23 mouse cellular contexts compared by ENCODE assay signal in genomic region chr11:96194961-96195640, GRCm38 (mm10). TPM values are rescaled to one million over a fixed set of nuclear protein-coding genes. Genes with fewer than 3 reads are reported as not detected.
DNase-seq lines count a peak whose midpoint lies in the region; ATAC-seq and TF ChIP-seq lines count a peak whose summit lies in the region.
"Had no signal": no experiment of that assay in that cellular context is flagged by ENCODE, and none has a peak within 500 bp of the region (broad histone marks: within the 10 kb centered on the region; RNA-seq: fewer than 3 reads in every experiment).

No protein-coding gene starts in this region.

- H3K27ac ChIP-seq in intestine, postnatal 0 days (ENCODE audit: low read depth, low read length) = no peak overlapping the region
- H3K27ac ChIP-seq in intestine, embryonic 15.5 days = no peak overlapping the region
- no peak overlapping the region for H3K27ac ChIP-seq in embryonic facial prominence, embryonic 10.5 days (replicated peaks)
- H3K27ac ChIP-seq in neural tube, embryonic 13.5 days (replicated peaks) = no peak overlapping the region
- H3K27ac ChIP-seq: forebrain, embryonic 10.5 days; heart, embryonic 13.5 days; hindbrain, embryonic 12.5 days; hindbrain, postnatal 0 days had no signal

- peak; percentile 28 for DNase-seq in embryonic facial prominence, embryonic 10.5 days (ENCODE audit: low spot score)
- DNase-seq in thymus, postnatal 14 days = no peak
- DNase-seq in layer of hippocampus, adult 9-11 months = no peak
- DNase-seq: adrenal gland, postnatal 10 days; cerebellum, adult 11 months; cerebellum, adult 8-10 months; cerebellum, postnatal 14 days; gastrocnemius, postnatal 36 days; heart, adult 11 months; heart, postnatal 36 days had no signal

- peaks cover 99% of the 10 kb centered on the region for H3K27me3 ChIP-seq in intestine, postnatal 0 days (replicated peaks; ENCODE audit: control insufficient read depth, insufficient read depth, low read length)
- H3K27me3 ChIP-seq in intestine, embryonic 15.5 days (replicated peaks) = peaks cover 98% of the 10 kb centered on the region
- peaks cover 97% of the 10 kb centered on the region for H3K27me3 ChIP-seq in E14TG2a.4 (ENCODE audit: insufficient read depth, low read length)
- H3K27me3 ChIP-seq in embryonic facial prominence, embryonic 10.5 days (replicated peaks; ENCODE audit: low read depth, poor library complexity, severe bottlenecking) = peaks cover 100% of the 10 kb centered on the region
- H3K27me3 ChIP-seq in neural tube, embryonic 13.5 days = peaks cover 100% of the 10 kb centered on the region

- 11% methylated on average over 11 of the region's 11 CpGs for WGBS in intestine, postnatal 0 days
- WGBS in intestine, embryonic 15.5 days = 9% methylated on average over 11 of the region's 11 CpGs
- 8% methylated on average over 11 of the region's 11 CpGs for WGBS in embryonic facial prominence, embryonic 10.5 days
- 5% methylated on average over 11 of the region's 11 CpGs for WGBS in neural tube, embryonic 13.5 days

- no peak for ATAC-seq in intestine, postnatal 0 days
- ATAC-seq in intestine, embryonic 15.5 days = no peak
- ATAC-seq in neural tube, embryonic 13.5 days (ENCODE audit: low read depth) = no peak
- ATAC-seq: forebrain, embryonic 14.5 days; hindbrain, postnatal 0 days had no signal

- no peak overlapping the region for H3K9ac ChIP-seq in intestine, postnatal 0 days (ENCODE audit: low read depth, low read length)
- H3K9ac ChIP-seq in intestine, embryonic 15.5 days = no peak overlapping the region
- no peak overlapping the region for H3K9ac ChIP-seq in neural tube, embryonic 13.5 days
- H3K9ac ChIP-seq: heart, embryonic 13.5 days; hindbrain, embryonic 12.5 days had no signal

- H3K4me1 ChIP-seq in intestine, postnatal 0 days (replicated peaks; ENCODE audit: control insufficient read depth, insufficient read depth, low read length) = no peaks in the 10 kb centered on the region
- peaks cover 9% of the 10 kb centered on the region for H3K4me1 ChIP-seq in intestine, embryonic 15.5 days (replicated peaks)
- peaks cover 69% of the 10 kb centered on the region for H3K4me1 ChIP-seq in E14TG2a.4 (replicated peaks; ENCODE audit: low read depth, low read length)
- H3K4me1 ChIP-seq in embryonic facial prominence, embryonic 10.5 days = peaks cover 2% of the 10 kb centered on the region
- peaks cover 12% of the 10 kb centered on the region for H3K4me1 ChIP-seq in neural tube, embryonic 13.5 days (replicated peaks)
- H3K4me1 ChIP-seq: hindbrain, embryonic 12.5 days had no signal

- no peaks in the 10 kb centered on the region for H3K36me3 ChIP-seq in intestine, postnatal 0 days (ENCODE audit: control insufficient read depth, insufficient read depth)
- H3K36me3 ChIP-seq in intestine, embryonic 15.5 days = no peaks in the 10 kb centered on the region
- H3K36me3 ChIP-seq in E14TG2a.4 (ENCODE audit: insufficient read depth, low read length) = no peaks in the 10 kb centered on the region
- no peaks in the 10 kb centered on the region for H3K36me3 ChIP-seq in embryonic facial prominence, embryonic 10.5 days (replicated peaks)
- no peaks in the 10 kb centered on the region for H3K36me3 ChIP-seq in neural tube, embryonic 13.5 days
- H3K36me3 ChIP-seq: forebrain, embryonic 10.5 days; heart, embryonic 13.5 days; hindbrain, embryonic 12.5 days had no signal

- peak overlapping the region; percentile 23; the same call in 1 of the 2 replicates for H3K4me3 ChIP-seq in intestine, postnatal 0 days (ENCODE audit: low read depth, low read length)
- H3K4me3 ChIP-seq in intestine, embryonic 15.5 days (replicated peaks) = no peak overlapping the region
- peak overlapping the region; percentile 68; the same call in 1 of the 2 replicates for H3K4me3 ChIP-seq in E14TG2a.4 (replicated peaks; ENCODE audit: low read length)
- no peak overlapping the region for H3K4me3 ChIP-seq in embryonic facial prominence, embryonic 10.5 days
- H3K4me3 ChIP-seq in neural tube, embryonic 13.5 days = 0 out of 2 replicates have a peak overlapping the region, but pooled peaks have one; percentile 26

- H3K4me2 ChIP-seq in intestine, postnatal 0 days (replicated peaks; ENCODE audit: low read depth) = no peak overlapping the region
- no peak overlapping the region for H3K4me2 ChIP-seq in intestine, embryonic 15.5 days (replicated peaks)
- no peak overlapping the region for H3K4me2 ChIP-seq in neural tube, embryonic 13.5 days

- TF ChIP-seq CTCF in intestine, postnatal 0 days (IDR thresholded peaks at IDR 0.05; ENCODE audit: low read depth) = no peak
- TF ChIP-seq CTCF in E14TG2a.4 (conservative IDR thresholded peaks at IDR 0.05; ENCODE audit: low read length) = no peak

- H3K9me3 ChIP-seq in intestine, postnatal 0 days (ENCODE audit: control insufficient read depth) = no peaks in the 10 kb centered on the region
- no peaks in the 10 kb centered on the region for H3K9me3 ChIP-seq in intestine, embryonic 15.5 days
- H3K9me3 ChIP-seq in E14TG2a.4 (ENCODE audit: low read length) = no peaks in the 10 kb centered on the region
- H3K9me3 ChIP-seq in embryonic facial prominence, embryonic 10.5 days = no peaks in the 10 kb centered on the region
- H3K9me3 ChIP-seq in neural tube, embryonic 13.5 days = no peaks in the 10 kb centered on the region
- H3K9me3 ChIP-seq: forebrain, embryonic 10.5 days; heart, embryonic 13.5 days; hindbrain, embryonic 12.5 days had no signal

RNA-seq across cellular contexts. Expression of gene Hoxb13, which starts 1.0 kb away (rescaled TPM):
- polyA plus RNA-seq in intestine, postnatal 0 days (2015; fragmentation: Nextera tagmentation; extraction: Ambion mirVana) = not detected in 2 replicates
- 2.3 and 3.6 TPM in 2 replicates for polyA plus RNA-seq in intestine, embryonic 15.5 days (2015; fragmentation: Nextera tagmentation; extraction: Ambion mirVana)
- not detected in 2 replicates for polyA plus RNA-seq in embryonic facial prominence, embryonic 10.5 days (2016; fragmentation: Nextera tagmentation; extraction: Ambion mirVana)
- polyA plus RNA-seq in neural tube, embryonic 13.5 days (2015; fragmentation: Nextera tagmentation; extraction: Ambion mirVana) = 1.7 TPM in 1 of 2 replicates, not detected in the other
- polyA plus RNA-seq: brain, embryonic 14.5 days; cortical plate, adult 2 months; embryonic facial prominence, embryonic 14.5 days; forebrain, embryonic 10.5 days; forebrain, embryonic 14.5 days; heart, embryonic 13.5 days; heart, postnatal 0 days; hindbrain, embryonic 12.5 days; hindbrain, postnatal 0 days had no signal

Comparison
In these comparisons a context has a peak if more than half of its experiments do, and no peak if none do; other contexts are left out.
1. H3K4me3 ChIP-seq: peak in intestine, postnatal 0 days (single experiment), E14TG2a.4 (single experiment) and neural tube, embryonic 13.5 days (single experiment); none in intestine, embryonic 15.5 days (single experiment) and embryonic facial prominence, embryonic 10.5 days (single experiment).